Mouse (Mus musculus) liver, postnatal 0 days (tissue): ENCODE results near the gene Kif4. TPM values are rescaled to one million over a fixed set of nuclear protein-coding genes. Genes with fewer than 3 reads are reported as not detected.
A peak's percentile ranks its signal among the peaks of the same experiment; 100 is the strongest.

Source experiments
- ATAC-seq: fragments of 200-750 bp; cut with Nextera tagmentation; 2 replicates; pipeline ENCODE4 v1.8.0; 2017; ENCODE audit warnings: mild to moderate bottlenecking, moderate library complexity
- DNase-seq: peaks from one replicate; pipeline ENCODE4 v3.0.0-alpha.2; 2016
- H3K27ac ChIP-seq: fragments of 300-500 bp; sonication (generic); 2 replicates; pipeline ENCODE4 v1.5.1; 2014; ENCODE audit warnings: antibody characterized with exemption, moderate library complexity, mild to moderate bottlenecking, low read depth
- H3K27me3 ChIP-seq: fragments of 300-500 bp; sonication (generic); 2 replicates; pipeline ENCODE4 v1.6.1; 2014; ENCODE audit warnings: low read length, control low read depth, mixed read lengths; ENCODE audit not compliant: insufficient read depth
- H3K36me3 ChIP-seq: fragments of 300-500 bp; sonication (generic); replicated peaks from 2 replicates; pipeline ENCODE4 v1.6.1; 2014; ENCODE audit warnings: mild to moderate bottlenecking, control low read depth, low read length, moderate library complexity, mixed read lengths; ENCODE audit not compliant: insufficient read depth
- H3K4me1 ChIP-seq: fragments of 300-500 bp; sonication (generic); 2 replicates; pipeline ENCODE4 v1.6.1; 2014; ENCODE audit warnings: antibody characterized with exemption, mild to moderate bottlenecking, control low read depth; ENCODE audit not compliant: insufficient read depth
- H3K4me2 ChIP-seq: fragments of 300-500 bp; sonication (generic); 2 replicates; pipeline ENCODE4 v1.6.1; 2014; ENCODE audit warnings: low read depth, mild to moderate bottlenecking, low read length, moderate library complexity, mixed read lengths
- H3K4me3 ChIP-seq: fragments of 300-500 bp; sonication (generic); 2 replicates; pipeline ENCODE4 v1.5.1; 2014; ENCODE audit warnings: low read depth, low read length
- H3K9ac ChIP-seq: fragments of 300-500 bp; sonication (generic); replicated peaks from 2 replicates; pipeline ENCODE4 v1.6.1; 2014; ENCODE audit warnings: mild to moderate bottlenecking, moderate library complexity
- H3K9me3 ChIP-seq: fragments of 300-500 bp; sonication (generic); 2 replicates; pipeline ENCODE4 v1.6.1; 2016; ENCODE audit warnings: mild to moderate bottlenecking, control low read depth, low read length, mixed read lengths
- CTCF ChIP-seq: sonication (generic); IDR thresholded peaks from 2 replicates; pipeline ENCODE4 v1.5.1; 2016; ENCODE audit warnings: antibody characterized with exemption, low read depth
- EP300 ChIP-seq: IDR thresholded peaks from 2 replicates; pipeline ENCODE4 v1.6.1; 2016; ENCODE audit warnings: antibody characterized with exemption, low read depth, mild to moderate bottlenecking
- WGBS: fragments of 180-500 bp; shearing (Covaris S2); extraction: QIAGEN DNeasy Blood & Tissue Kit; methylation state at CpG from one replicate; pipeline ENCODE4 v1.1.7; 2014; ENCODE audit not compliant: insufficient replicate concordance; 5-methylcytosine and 5-hydroxymethylcytosine counted together
- polyA plus RNA-seq: library from polyadenylated mRNA; unstranded; fragments of >200 nt; fragmentation: Nextera tagmentation; extraction: Ambion mirVana; gene quantifications from 2 replicates; pipeline ENCODE4 v1.2.1, GENCODE M21; 2015

Kif4 gene
- polyA plus RNA-seq, 1 experiment from 2014 or later, result 8.4 TPM

DNA sequence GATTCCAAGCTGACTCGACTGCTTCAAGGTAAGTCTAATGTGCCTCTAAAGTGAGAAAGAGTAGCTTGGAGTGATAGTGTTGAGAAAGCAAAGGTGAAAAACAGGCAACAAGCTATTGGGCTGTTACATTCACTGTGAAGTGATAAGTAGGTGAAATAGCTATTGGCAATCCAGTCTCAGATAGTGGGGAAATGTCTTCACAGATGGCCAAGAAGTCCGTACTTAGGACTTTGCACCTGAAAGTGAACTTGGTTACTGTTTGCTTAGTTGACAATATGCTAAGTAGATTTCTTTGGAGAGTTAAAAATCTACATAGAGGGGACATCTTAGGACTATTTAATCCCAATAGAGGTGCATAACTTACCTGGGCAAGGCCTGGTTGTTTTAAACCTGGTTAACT, 39.3 kb downstream of the Kif4 start:
- Histone ChIP-seq H3K27me3 (no peaks in the 10 kb centered on the region), H3K4me2 (no peak overlapping the region), H3K4me1 (no peaks in the 10 kb centered on the region), H3K9me3 (no peaks in the 10 kb centered on the region), H3K4me3 (no peak overlapping the region), H3K9ac (no peak overlapping the region), H3K27ac (no peak overlapping the region), H3K36me3 (peaks cover 6% of the 10 kb centered on the region)
- WGBS, result 84% methylated on average over 2 of the region's 2 CpGs
- no peak for TF ChIP-seq CTCF
- no peak for TF ChIP-seq EP300
- ATAC-seq (no peak), DNase-seq (no peak)

- no peaks in the 10 kb centered on the region for H3K9me3 ChIP-seq
- H3K9ac ChIP-seq, result no peak overlapping the region
- ATAC-seq (no peak), DNase-seq (no peak)
- no peaks in the 10 kb centered on the region for H3K4me1 ChIP-seq
- H3K4me2 ChIP-seq, result no peak overlapping the region
- H3K27me3 ChIP-seq, result no peaks in the 10 kb centered on the region
- 93% methylated on average over 3 of the region's 3 CpGs for WGBS
- H3K27ac ChIP-seq, result no peak overlapping the region
- no peak overlapping the region for H3K4me3 ChIP-seq
- TF ChIP-seq CTCF, result no peak
- no peak for TF ChIP-seq EP300
- peaks cover 5% of the 10 kb centered on the region; the same call in 1 of the 2 replicates for H3K36me3 ChIP-seq
These were observed 52.7 kb downstream of the Kif4 start for GRCm38 (mm10) chrX:100678204-100678603.

DNA sequence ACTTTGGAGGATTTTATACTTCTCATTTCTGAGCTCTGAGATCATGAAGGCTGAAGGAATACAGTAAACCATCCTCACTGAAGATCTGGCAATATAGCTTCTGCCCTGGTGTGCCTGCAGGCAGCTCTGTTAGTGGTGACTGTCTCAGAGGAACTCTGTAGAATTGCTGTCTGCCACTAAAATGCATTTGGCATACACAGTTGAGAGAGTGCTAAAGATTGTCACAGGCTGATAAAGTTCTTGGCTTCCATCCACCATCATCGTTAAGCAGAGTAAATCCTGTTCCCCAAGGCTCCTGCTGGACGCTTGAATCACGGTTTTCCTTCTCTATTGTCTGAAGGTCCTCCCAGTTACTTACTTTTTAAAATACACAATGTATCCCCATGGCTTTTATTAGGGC, 61.0 kb downstream of the Kif4 start:
- no peak overlapping the region for H3K4me3 ChIP-seq
- no peak overlapping the region for H3K4me2 ChIP-seq
- no peaks in the 10 kb centered on the region for H3K4me1 ChIP-seq
- no peak for ATAC-seq
- H3K36me3 ChIP-seq, result peaks cover 6% of the 10 kb centered on the region; the same call in 1 of the 2 replicates
- H3K9ac ChIP-seq, result no peak overlapping the region
- 74% methylated on average over 3 of the region's 3 CpGs for whole genome bisulfite sequencing
- H3K27me3 ChIP-seq, result no peaks in the 10 kb centered on the region
- no peak for TF ChIP-seq EP300
- TF ChIP-seq CTCF, result no peak
- no peak for DNase-seq
- no peaks in the 10 kb centered on the region for H3K9me3 ChIP-seq
- H3K27ac ChIP-seq, result no peak overlapping the region

- ATAC-seq, result peak; percentile 84
- H3K36me3 ChIP-seq, result peaks cover 6% of the 10 kb centered on the region; the same call in 1 of the 2 replicates
- WGBS, result 80% methylated on average over 6 of the region's 6 CpGs
These were observed 62.0 kb downstream of the Kif4 start for GRCm38 (mm10) chrX:100687360-100688032.

DNA sequence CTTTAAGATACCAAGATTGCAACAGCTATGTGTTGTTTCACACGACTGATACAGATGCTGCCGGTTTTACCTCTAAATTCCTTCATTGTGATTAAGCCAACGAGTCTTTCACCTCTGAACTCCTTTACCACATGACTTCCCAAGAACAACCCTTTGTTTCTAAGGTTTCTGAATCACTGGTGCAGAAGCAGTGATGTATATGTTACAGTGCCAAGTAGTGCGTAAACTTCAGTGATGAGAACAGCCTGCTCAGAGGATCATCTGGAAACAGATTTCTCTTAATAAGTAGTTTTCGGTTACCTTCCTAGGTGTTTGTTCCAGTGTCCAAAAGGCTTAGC, 62.5 kb downstream of the Kif4 start:
- WGBS, result 86% methylated on average over 5 of the region's 5 CpGs
- Histone ChIP-seq H3K9me3 (no peaks in the 10 kb centered on the region), H3K27ac (peak overlapping the region; percentile 34), H3K4me2 (no peak overlapping the region), H3K36me3 (peaks cover 6% of the 10 kb centered on the region; the same call in 1 of the 2 replicates), H3K9ac (no peak overlapping the region), H3K4me3 (no peak overlapping the region), H3K27me3 (no peaks in the 10 kb centered on the region), H3K4me1 (no peaks in the 10 kb centered on the region)
- TF ChIP-seq CTCF (no peak), EP300 (no peak)
- ATAC-seq (no peak), DNase-seq (no peak)

More at GRCm38 (mm10) chrX:100687360-100688032, 62.0 kb downstream of the Kif4 start:
- H3K4me3 ChIP-seq, result no peak overlapping the region
- no peak for TF ChIP-seq CTCF
- 0 out of 2 replicates have a peak, but pooled peaks have one; percentile 17 for TF ChIP-seq EP300
- no peak for DNase-seq
- H3K27ac ChIP-seq, result peak overlapping the region; percentile 46
- no peak overlapping the region for H3K4me2 ChIP-seq
- no peaks in the 10 kb centered on the region for H3K9me3 ChIP-seq
- H3K27me3 ChIP-seq, result no peaks in the 10 kb centered on the region
- H3K4me1 ChIP-seq, result no peaks in the 10 kb centered on the region
- H3K9ac ChIP-seq, result no peak overlapping the region

GRCm38 (mm10) chrX:100696776-100697175, 71.2 kb downstream of the Kif4 start:
- ATAC-seq (no peak), DNase-seq (no peak)
- Histone ChIP-seq H3K27ac (no peak overlapping the region), H3K4me2 (no peak overlapping the region), H3K4me1 (no peaks in the 10 kb centered on the region), H3K9ac (no peak overlapping the region), H3K36me3 (peaks cover 16% of the 10 kb centered on the region), H3K27me3 (no peaks in the 10 kb centered on the region), H3K4me3 (no peak overlapping the region), H3K9me3 (no peaks in the 10 kb centered on the region)
- no peak for TF ChIP-seq CTCF
- no peak for TF ChIP-seq EP300
- 87% methylated on average over 4 of the region's 4 CpGs for WGBS
